Mouse (Mus musculus): ENCODE data around the gene Cltc. TPM values are rescaled to one million over a fixed set of nuclear protein-coding genes. Genes with fewer than 3 reads are reported as not detected.

Cltc gene
- total and polyA plus RNA-seq, 2 experiments from 2014 or later: 140 to 440 TPM

DNA sequence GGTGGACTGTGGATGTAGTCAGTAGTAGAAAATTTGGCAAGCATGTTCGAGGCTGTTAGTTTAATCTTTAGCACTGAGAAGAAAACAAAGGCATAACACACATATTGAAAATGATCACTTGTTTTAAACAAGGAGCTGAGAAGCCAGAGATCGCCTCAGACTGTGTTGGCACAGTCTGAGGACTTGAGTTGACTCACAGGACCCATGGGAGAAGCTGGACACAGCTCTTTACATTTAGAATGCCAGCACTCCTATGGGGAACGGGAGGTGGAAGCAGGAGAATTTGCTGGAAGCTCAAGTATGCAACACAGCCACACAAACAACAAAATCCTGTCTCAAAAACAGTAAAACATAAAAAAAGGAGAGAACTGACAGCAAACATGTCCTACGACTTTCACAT lies 103.3 kb downstream of the Cltc start:
- Histone ChIP-seq H3K36me3 (ENCODE audit: insufficient read depth, low read length) (no peaks in the 10 kb centered on the region), H3K27me3 (ENCODE audit: insufficient read depth, low read length) (no peaks in the 10 kb centered on the region), H3K4me1 (ENCODE audit: insufficient read depth, low read length) (no peaks in the 10 kb centered on the region), H3K4me3 (ENCODE audit: low read depth, low read length) (no peak overlapping the region), H3K27ac (ENCODE audit: low read depth, low read length) (no peak overlapping the region), H3K9ac (replicated peaks; ENCODE audit: low read length, poor library complexity, severe bottlenecking) (no peak overlapping the region), H3K9me3 (ENCODE audit: low read length) (no peaks in the 10 kb centered on the region), H3K4me2 (ENCODE audit: low read depth, low read length, poor library complexity, severe bottlenecking) (no peak overlapping the region)
- no peak for DNase-seq (ENCODE audit: low spot score)
- no peak for TF ChIP-seq CTCF (IDR thresholded peaks at IDR 0.05)
- 91% methylated on average over 4 of the region's 4 CpGs for WGBS
- no peak for ATAC-seq (ENCODE audit: low FRiP score)

DNA sequence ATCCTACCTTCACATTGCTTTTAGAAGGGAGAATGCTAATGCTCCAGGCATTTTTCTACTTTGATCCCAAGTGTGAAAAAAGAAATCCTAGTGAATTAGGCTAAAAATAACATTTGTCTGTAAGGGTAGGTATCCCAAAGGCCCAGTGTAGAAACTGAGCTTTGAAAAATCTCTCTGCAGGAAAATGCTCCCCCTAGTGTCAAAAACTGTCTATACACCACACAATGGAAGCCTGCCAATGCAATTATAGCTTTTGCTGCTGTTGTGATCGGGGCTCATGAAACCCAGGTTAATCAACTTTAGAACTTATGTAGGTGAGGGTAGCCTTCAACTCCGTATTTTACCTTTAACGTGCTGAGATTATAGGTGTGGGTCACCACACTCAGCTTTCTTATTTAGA lies 103.9 kb downstream of the Cltc start:
- DNase-seq (ENCODE audit: low spot score): peak; percentile 78
- Histone ChIP-seq H3K36me3 (ENCODE audit: insufficient read depth, low read length) (no peaks in the 10 kb centered on the region), H3K27ac (ENCODE audit: low read depth, low read length) (no peak overlapping the region), H3K9ac (replicated peaks; ENCODE audit: low read length, poor library complexity, severe bottlenecking) (no peak overlapping the region), H3K9me3 (ENCODE audit: low read length) (no peaks in the 10 kb centered on the region), H3K4me1 (ENCODE audit: insufficient read depth, low read length) (no peaks in the 10 kb centered on the region), H3K4me3 (ENCODE audit: low read depth, low read length) (no peak overlapping the region), H3K27me3 (ENCODE audit: insufficient read depth, low read length) (no peaks in the 10 kb centered on the region), H3K4me2 (ENCODE audit: low read depth, low read length, poor library complexity, severe bottlenecking) (no peak overlapping the region)
- TF ChIP-seq CTCF (IDR thresholded peaks at IDR 0.05): peak; percentile 81
- ATAC-seq (ENCODE audit: low FRiP score): no peak
- 47% methylated on average over 3 of the region's 3 CpGs for WGBS

GRCm38 (mm10) chr11:86652578-86652979 lies 104.8 kb downstream of the Cltc start:
- ATAC-seq (ENCODE audit: low FRiP score): no peak
- Histone ChIP-seq H3K27me3 (ENCODE audit: insufficient read depth, low read length) (no peaks in the 10 kb centered on the region), H3K27ac (ENCODE audit: low read depth, low read length) (no peak overlapping the region), H3K4me1 (ENCODE audit: insufficient read depth, low read length) (no peaks in the 10 kb centered on the region), H3K4me2 (ENCODE audit: low read depth, low read length, poor library complexity, severe bottlenecking) (no peak overlapping the region), H3K9ac (replicated peaks; ENCODE audit: low read length, poor library complexity, severe bottlenecking) (no peak overlapping the region), H3K9me3 (ENCODE audit: low read length) (no peaks in the 10 kb centered on the region), H3K4me3 (ENCODE audit: low read depth, low read length) (no peak overlapping the region), H3K36me3 (ENCODE audit: insufficient read depth, low read length) (no peaks in the 10 kb centered on the region)
- 93% methylated on average over 4 of the region's 4 CpGs for whole genome bisulfite sequencing
- DNase-seq (ENCODE audit: low spot score): no peak
- no peak for TF ChIP-seq CTCF (IDR thresholded peaks at IDR 0.05)

DNA sequence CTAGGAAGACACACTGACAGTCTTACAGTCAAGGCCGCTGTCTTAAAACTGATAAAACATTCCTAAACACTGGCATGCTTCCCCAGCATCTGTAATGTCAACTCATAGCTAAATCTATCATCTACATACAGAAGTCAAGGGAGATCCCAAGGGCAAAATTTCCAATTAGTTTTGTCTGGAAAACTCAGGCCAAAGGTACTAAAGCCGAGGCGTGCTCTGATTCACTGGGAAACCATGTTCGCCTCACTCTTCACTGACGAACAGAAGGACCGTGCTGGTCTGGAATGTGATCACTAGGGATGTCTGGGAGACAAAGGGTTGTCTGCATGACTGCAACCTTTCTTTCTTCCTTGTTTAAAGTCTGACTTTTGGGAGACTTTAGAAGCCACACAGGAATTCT lies 106.7 kb downstream of the Cltc start:
- Histone ChIP-seq H3K27ac (ENCODE audit: low read depth, low read length) (no peak overlapping the region), H3K4me1 (ENCODE audit: insufficient read depth, low read length) (no peaks in the 10 kb centered on the region), H3K4me2 (ENCODE audit: low read depth, low read length, poor library complexity, severe bottlenecking) (no peak overlapping the region), H3K9me3 (ENCODE audit: low read length) (no peaks in the 10 kb centered on the region), H3K9ac (replicated peaks; ENCODE audit: low read length, poor library complexity, severe bottlenecking) (no peak overlapping the region), H3K36me3 (ENCODE audit: insufficient read depth, low read length) (no peaks in the 10 kb centered on the region), H3K4me3 (ENCODE audit: low read depth, low read length) (no peak overlapping the region), H3K27me3 (ENCODE audit: insufficient read depth, low read length) (no peaks in the 10 kb centered on the region)
- no peak for ATAC-seq (ENCODE audit: low FRiP score)
- no peak for DNase-seq (ENCODE audit: low spot score)
- no peak for TF ChIP-seq CTCF (IDR thresholded peaks at IDR 0.05)
- 53% methylated on average over 6 of the region's 6 CpGs for WGBS

GRCm38 (mm10) chr11:86649542-86649941 lies 107.8 kb downstream of the Cltc start:
- H3K9me3 ChIP-seq (ENCODE audit: low read length): no peaks in the 10 kb centered on the region
- no peak overlapping the region for H3K9ac ChIP-seq (replicated peaks; ENCODE audit: low read length, poor library complexity, severe bottlenecking)
- H3K4me3 ChIP-seq (ENCODE audit: low read depth, low read length): no peak overlapping the region
- no peak overlapping the region for H3K4me2 ChIP-seq (ENCODE audit: low read depth, low read length, poor library complexity, severe bottlenecking)
- ATAC-seq (ENCODE audit: low FRiP score): no peak
- 89% methylated on average over 1 of the region's 1 CpGs for WGBS
- no peak for DNase-seq (ENCODE audit: low spot score)
- no peaks in the 10 kb centered on the region for H3K27me3 ChIP-seq (ENCODE audit: insufficient read depth, low read length)
- no peak for TF ChIP-seq CTCF (IDR thresholded peaks at IDR 0.05)
- no peaks in the 10 kb centered on the region for H3K36me3 ChIP-seq (ENCODE audit: insufficient read depth, low read length)
- no peaks in the 10 kb centered on the region for H3K4me1 ChIP-seq (ENCODE audit: insufficient read depth, low read length)
- H3K27ac ChIP-seq (ENCODE audit: low read depth, low read length): no peak overlapping the region

DNA sequence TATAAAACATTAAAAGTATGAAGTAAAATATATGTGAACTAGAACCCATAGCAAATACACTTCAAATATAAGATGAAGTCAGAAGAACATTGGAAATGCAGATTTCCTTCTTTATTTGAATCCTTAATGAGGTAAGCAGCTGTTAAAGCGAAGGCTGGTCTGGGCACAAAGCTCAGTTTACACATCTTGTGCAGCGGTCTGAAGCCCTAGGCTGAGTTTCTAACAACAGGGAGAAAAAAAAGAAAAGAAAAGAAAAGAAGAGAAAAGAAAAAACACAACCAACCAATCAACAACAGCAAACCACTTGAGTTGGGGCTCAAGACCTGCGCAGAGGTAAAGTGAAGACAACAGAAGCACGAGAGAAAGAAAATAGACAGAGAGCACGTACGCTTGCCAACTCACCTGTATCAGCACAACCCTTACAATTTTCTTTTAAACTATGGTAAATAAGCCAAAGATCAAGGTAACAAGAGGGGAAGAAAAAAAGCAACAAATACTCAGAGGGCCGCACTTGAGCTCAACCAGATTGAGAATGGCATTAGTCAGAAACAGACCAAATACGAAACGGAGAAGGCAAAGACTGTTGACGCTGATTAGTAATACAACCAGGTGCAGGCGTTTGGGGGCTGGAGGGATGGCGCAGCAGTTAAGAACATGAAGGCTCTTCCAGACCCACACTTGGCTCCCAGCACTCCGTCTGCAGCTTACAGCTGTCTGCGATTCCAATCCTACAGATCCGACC lies 109.5 kb downstream of the Cltc start:
- DNase-seq (ENCODE audit: low spot score) (no peak), ATAC-seq (ENCODE audit: low FRiP score) (no peak)
- no peak overlapping the region for H3K9ac ChIP-seq (replicated peaks; ENCODE audit: low read length, poor library complexity, severe bottlenecking)
- TF ChIP-seq CTCF (IDR thresholded peaks at IDR 0.05): no peak
- no peak overlapping the region for H3K4me3 ChIP-seq (ENCODE audit: low read depth, low read length)
- no peaks in the 10 kb centered on the region for H3K9me3 ChIP-seq (ENCODE audit: low read length)
- no peak overlapping the region for H3K4me2 ChIP-seq (ENCODE audit: low read depth, low read length, poor library complexity, severe bottlenecking)
- 83% methylated on average over 15 of the region's 15 CpGs for WGBS
- H3K27me3 ChIP-seq (ENCODE audit: insufficient read depth, low read length): no peaks in the 10 kb centered on the region
- H3K36me3 ChIP-seq (ENCODE audit: insufficient read depth, low read length): peaks cover 5% of the 10 kb centered on the region; the same call in 1 of the 2 replicates
- no peak overlapping the region for H3K27ac ChIP-seq (ENCODE audit: low read depth, low read length)
- no peaks in the 10 kb centered on the region for H3K4me1 ChIP-seq (ENCODE audit: insufficient read depth, low read length)
